ENCODE assay signal across 8 mouse cellular contexts in the genomic region with DNA sequence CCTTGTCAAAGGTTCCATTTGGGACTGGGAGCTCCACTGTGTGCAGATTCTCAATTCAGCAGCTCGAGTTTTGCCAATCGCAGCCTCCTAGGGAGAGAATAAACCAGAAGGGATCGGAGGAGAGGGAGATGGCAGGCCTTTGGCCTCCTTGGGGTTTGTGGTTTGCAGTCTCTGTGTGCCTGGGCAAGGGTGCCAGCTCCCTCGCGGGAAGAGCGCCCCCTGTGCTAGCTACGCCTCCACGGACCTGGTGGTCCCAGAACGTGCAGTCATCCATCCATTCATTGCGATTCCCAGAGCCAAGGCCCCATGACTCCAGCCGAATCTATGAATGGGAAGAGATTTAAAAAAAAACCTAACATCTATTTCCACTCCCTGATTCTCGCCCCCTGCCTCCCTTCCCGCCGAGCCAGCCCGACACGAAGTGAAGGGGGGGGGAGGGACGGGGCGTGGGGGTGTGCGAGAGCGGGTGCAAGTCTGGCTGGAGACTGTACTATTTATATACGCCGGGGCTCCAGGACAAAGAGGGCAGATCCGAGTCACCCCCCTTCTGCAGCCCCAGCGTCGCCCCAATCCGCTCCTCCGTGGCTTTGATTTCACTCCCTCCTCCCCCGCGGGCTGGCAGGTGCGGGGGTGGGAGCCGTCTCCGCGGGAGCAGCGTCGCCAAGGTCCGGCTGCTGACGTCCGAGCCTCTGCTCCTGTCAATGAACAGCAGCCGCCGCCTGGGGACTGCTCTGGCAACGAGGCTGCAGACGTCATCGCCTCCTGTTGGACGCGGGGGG. TPM values are rescaled to one million over a fixed set of nuclear protein-coding genes. Genes with fewer than 3 reads are reported as not detected.
DNase-seq lines count a peak whose midpoint lies in the region; ATAC-seq and TF ChIP-seq lines count a peak whose summit lies in the region.

No protein-coding gene starts in this region.

- 1% methylated on average over 45 of the region's 45 CpGs for WGBS in cerebellum, adult 2 months
- WGBS in lung, embryonic 14.5 days, result 2% methylated on average over 34 of the region's 45 CpGs

- DNase-seq in ES-E14 (ENCODE audit: low read depth, low spot score), result no peak
- DNase-seq in cerebellum, adult 2 months, result peak; percentile 95 to 98
- peak; percentile 57 for DNase-seq in forelimb bud, embryonic 11.5 days (ENCODE audit: low read depth, low spot score)
- peak; percentile 75 to 81 for DNase-seq in heart, postnatal 36 days
- peak; percentile 91 for DNase-seq in layer of hippocampus, adult 9-11 months
- DNase-seq in lung, embryonic 14.5 days, result peak; percentile 82
- DNase-seq in retina, adult 2 months (ENCODE audit: low read depth, low spot score), result peak; percentile 78

- H3K36me3 ChIP-seq in ES-E14 (ENCODE audit: control insufficient read depth, insufficient read depth, low read length, poor library complexity, severe bottlenecking), result no peaks in the 10 kb centered on the region
- H3K36me3 ChIP-seq in lung, embryonic 14.5 days (ENCODE audit: insufficient read depth), result no peaks in the 10 kb centered on the region

- H3K9ac ChIP-seq in ES-E14 (ENCODE audit: insufficient read depth, low read depth, low read length, poor library complexity, severe bottlenecking), result no peak overlapping the region
- peak overlapping the region; percentile 40 for H3K9ac ChIP-seq in lung, embryonic 14.5 days

- in situ Hi-C loops in ES-E14 (cut with MboI; ENCODE audit: low sequenced_read_pairs in 2 of 2, unreplicated experiment in 2 of 2), result no loop called here

- no peaks in the 10 kb centered on the region for H3K9me3 ChIP-seq in ES-E14 (ENCODE audit: control insufficient read depth, insufficient read depth, low read depth, low read length)
- H3K9me3 ChIP-seq in lung, embryonic 14.5 days (ENCODE audit: low read depth, low read length), result no peaks in the 10 kb centered on the region

- TF ChIP-seq POLR2A in cerebellum, adult 2 months (IDR thresholded peaks at IDR 0.05; ENCODE audit: borderline replicate concordance, insufficient read depth, low read length), result peak; percentile 22; the same call in 1 of the 2 replicates

- intact Hi-C loops in heart, postnatal 36 days (cut with DNase I), result loop anchor here (1.0 to 5.0 kb wide), 3 partner anchors 16 to 68 kb away; no protein-coding TSS in a partner anchor

- peak; percentile 60; the same call in 1 of the 2 replicates for TF ChIP-seq CTCF in cerebellum, adult 2 months (IDR thresholded peaks at IDR 0.05; ENCODE audit: borderline replicate concordance, insufficient read depth, low read depth, low read length)
- TF ChIP-seq CTCF in lung, embryonic 14.5 days (IDR thresholded peaks at IDR 0.05; ENCODE audit: low read depth), result peak; percentile 54

- H3K4me3 ChIP-seq in ES-E14 (ENCODE audit: insufficient read depth in 1 of 2, low read depth in 1 of 2, low read length in 2 of 2, poor library complexity in 1 of 2, severe bottlenecking in 1 of 2), result peak overlapping the region; percentile 49 to 51; a peak in 3 of 4 replicates
- H3K4me3 ChIP-seq in cerebellum, adult 2 months (replicated peaks; ENCODE audit: insufficient read depth, low read depth, low read length), result peak overlapping the region; percentile 62
- H3K4me3 ChIP-seq in lung, embryonic 14.5 days (ENCODE audit: low read depth, low read length), result peak overlapping the region; percentile 44

- ATAC-seq in lung, embryonic 14.5 days (ENCODE audit: insufficient read depth), result peak; percentile 88
- no peak for ATAC-seq in megakaryocyte-erythroid progenitor cell, adult 5-6 weeks (replicated peaks; ENCODE audit: low FRiP score, low TSS enrichment, poor library complexity, severe bottlenecking)

- no peak overlapping the region for H3K27ac ChIP-seq in ES-E14 (ENCODE audit: insufficient read depth, low read depth, low read length, poor library complexity, severe bottlenecking)
- H3K27ac ChIP-seq in cerebellum, adult 2 months (ENCODE audit: insufficient read depth, low read length), result peak overlapping the region; percentile 96
- no peak overlapping the region for H3K27ac ChIP-seq in lung, embryonic 14.5 days (ENCODE audit: low read depth)

- H3K4me2 ChIP-seq in lung, embryonic 14.5 days, result peak overlapping the region; percentile 97

- H3K4me1 ChIP-seq in ES-E14 (ENCODE audit: control insufficient read depth in 2 of 2, insufficient read depth in 2 of 2, low read length in 2 of 2, poor library complexity in 1 of 2), result peaks cover 0 to 13% of the 10 kb centered on the region in 2 experiments; a peak in 2 of 4 replicates
- H3K4me1 ChIP-seq in cerebellum, adult 2 months (ENCODE audit: control insufficient read depth, insufficient read depth, low read length), result peaks cover 14% of the 10 kb centered on the region
- H3K4me1 ChIP-seq in lung, embryonic 14.5 days (ENCODE audit: insufficient read depth), result 0 out of 2 replicates have a peak, but pooled peaks cover 3% of the 10 kb centered on the region

- no peaks in the 10 kb centered on the region for H3K27me3 ChIP-seq in cerebellum, adult 2 months (ENCODE audit: control insufficient read depth, insufficient read depth, low read length)
- peaks cover 49% of the 10 kb centered on the region for H3K27me3 ChIP-seq in lung, embryonic 14.5 days (ENCODE audit: insufficient read depth, low read length)

TF ChIP-seq in ES-E14, 5 proteins besides CTCF, POLR2A, EP300 and RAD21:
- TF ChIP-seq CHD2 (IDR thresholded peaks at IDR 0.05; ENCODE audit: low read depth, low read length) (no peak), MAFK (IDR thresholded peaks at IDR 0.05; ENCODE audit: insufficient read depth, low read depth, low read length) (no peak), ZC3H11A (IDR thresholded peaks at IDR 0.05; ENCODE audit: borderline replicate concordance, low read depth, low read length) (no peak), ZNF384 (IDR thresholded peaks at IDR 0.05; ENCODE audit: low read depth, low read length) (no peak), HCFC1 (IDR thresholded peaks at IDR 0.05; ENCODE audit: borderline replicate concordance, insufficient read depth, low read length) (no peak)
TF ChIP-seq in ES-E14: peak in this region for 0.

RNA-seq across cellular contexts. Expression of gene Pde10a, which starts 0.6 kb away (rescaled TPM):
- 1.4 and 2.6 TPM in 2 replicates for total RNA-seq in ES-E14 (2012; rRNA removed)
- 31.9 and 40.9 TPM in 2 replicates for polyA plus RNA-seq in cerebellum, adult 2 months (2012; rRNA removed)
- 1 to 10 TPM; 2.7 to 3.5 TPM for total RNA-seq in heart, postnatal 36 days (2021)
- polyA plus RNA-seq in lung, embryonic 14.5 days (2014; fragmentation: Nextera tagmentation; extraction: Ambion mirVana), result 2.6 and 3.4 TPM in 2 replicates
- total RNA-seq in megakaryocyte-erythroid progenitor cell, adult 5-6 weeks (2014; fragmentation: Nextera tagmentation), result 0.67 and 1.7 TPM in 2 replicates
- total RNA-seq in megakaryocyte-erythroid progenitor cell, adult 5-6 weeks (2017), result 2.7 and 7.8 TPM in 2 replicates

RNA-seq across cellular contexts. Expression of gene Gm17087, which starts 42.2 kb away (rescaled TPM):
- not detected in 2 replicates for total RNA-seq in ES-E14 (2012; rRNA removed)
- not detected in 2 replicates for polyA plus RNA-seq in cerebellum, adult 2 months (2012; rRNA removed)
- not detected for total RNA-seq in heart, postnatal 36 days (2021)
- not detected in 2 replicates for polyA plus RNA-seq in lung, embryonic 14.5 days (2014; fragmentation: Nextera tagmentation; extraction: Ambion mirVana)
- not detected in 2 replicates for total RNA-seq in megakaryocyte-erythroid progenitor cell, adult 5-6 weeks (2014; fragmentation: Nextera tagmentation)
- total RNA-seq in megakaryocyte-erythroid progenitor cell, adult 5-6 weeks (2017), result not detected in 2 replicates
